Mouse (Mus musculus): ENCODE data around the gene Grin2d. TPM values are rescaled to one million over a fixed set of nuclear protein-coding genes. Genes with fewer than 3 reads are reported as not detected.
A peak's percentile ranks its signal among the peaks of the same experiment; 100 is the strongest.

The Grin2d gene
- polyA plus RNA-seq, 1 experiment from 2014 or later, result 0.11 TPM

GRCm38 (mm10) chr7:45783511-45784091, 94.6 kb downstream of the Grin2d start, which contains the start of gene Lmtk3:
Lmtk3 (plus strand) TSS chr7:45783738.
- H3K9me3 ChIP-seq (replicated peaks; ENCODE audit: control insufficient read depth, low read length), result no peaks in the 10 kb centered on the region
- no peaks in the 10 kb centered on the region for H3K36me3 ChIP-seq (ENCODE audit: control insufficient read depth, insufficient read depth, low read length)
- H3K4me2 ChIP-seq, result peak within 1 kb of the TSS; percentile 67
- WGBS (ENCODE audit: insufficient replicate concordance), result under 1% methylated on average over 38 of the region's 38 CpGs
- no peak within 1 kb of the TSS for H3K27ac ChIP-seq (ENCODE audit: low read depth, low read length)
- no peak; the same call in 1 of the 2 replicates for ATAC-seq (replicated peaks; ENCODE audit: insufficient number of reproducible peaks, low FRiP score, low TSS enrichment)
- H3K27me3 ChIP-seq (ENCODE audit: control insufficient read depth, insufficient read depth, low read length), result peaks cover 67% of the 10 kb centered on the region
- peak within 1 kb of the TSS; percentile 45 for H3K4me3 ChIP-seq (ENCODE audit: low read depth, low read length)
- H3K9ac ChIP-seq (ENCODE audit: low read depth, low read length), result peak within 1 kb of the TSS; percentile 72
- peaks cover 9% of the 10 kb centered on the region; the same call in 1 of the 2 replicates for H3K4me1 ChIP-seq (ENCODE audit: control insufficient read depth, insufficient read depth, low read length)

DNA sequence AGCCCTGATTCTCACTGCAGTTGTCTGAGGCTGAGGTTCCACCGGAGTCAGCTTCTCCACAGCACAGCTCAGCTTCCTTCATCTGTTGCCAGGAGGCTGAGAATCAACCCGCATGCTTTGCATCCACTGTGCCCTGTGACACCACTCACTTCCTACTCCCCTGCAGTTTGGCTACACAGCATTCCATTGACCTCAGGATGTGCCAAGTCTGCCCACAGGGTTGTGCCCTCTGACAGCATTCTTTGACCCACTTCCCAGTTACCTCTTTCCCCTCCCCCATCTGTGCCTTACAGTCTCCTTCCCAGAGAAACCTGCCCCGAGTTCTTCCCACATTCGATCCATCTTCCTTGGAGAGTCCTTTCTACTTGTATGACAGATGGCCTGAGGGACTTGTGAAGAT, 95.9 kb downstream of the Grin2d start:
- Histone ChIP-seq H3K4me3 (ENCODE audit: low read depth, low read length) (no peak overlapping the region), H3K4me1 (ENCODE audit: control insufficient read depth, insufficient read depth, low read length) (peaks cover 9% of the 10 kb centered on the region; the same call in 1 of the 2 replicates), H3K9ac (ENCODE audit: low read depth, low read length) (no peak overlapping the region), H3K36me3 (ENCODE audit: control insufficient read depth, insufficient read depth, low read length) (no peaks in the 10 kb centered on the region), H3K27ac (ENCODE audit: low read depth, low read length) (no peak overlapping the region), H3K4me2 (no peak overlapping the region), H3K27me3 (ENCODE audit: control insufficient read depth, insufficient read depth, low read length) (peaks cover 62% of the 10 kb centered on the region), H3K9me3 (replicated peaks; ENCODE audit: control insufficient read depth, low read length) (no peaks in the 10 kb centered on the region)
- WGBS (ENCODE audit: insufficient replicate concordance), result 54% methylated on average over 4 of the region's 4 CpGs
- ATAC-seq (replicated peaks; ENCODE audit: insufficient number of reproducible peaks, low FRiP score, low TSS enrichment), result no peak

Other genes starting within 250 kb of the Grin2d start
- gene Mamstr, start 238.4 kb downstream of the Grin2d start, polyA plus RNA-seq (2014; fragmentation: Nextera tagmentation; extraction: Ambion mirVana), result 3.4 and 4.0 TPM in 2 replicates
- 0.56 and 1.0 TPM in 2 replicates for gene Fut2, start 212.0 kb downstream of the Grin2d start, polyA plus RNA-seq (2014; fragmentation: Nextera tagmentation; extraction: Ambion mirVana)
- not detected in 2 replicates for gene Ntn5, start 194.4 kb downstream of the Grin2d start, polyA plus RNA-seq (2014; fragmentation: Nextera tagmentation; extraction: Ambion mirVana)
- gene Sec1, start 184.0 kb downstream of the Grin2d start, polyA plus RNA-seq (2014; fragmentation: Nextera tagmentation; extraction: Ambion mirVana), result 0.24 and 0.99 TPM in 2 replicates
- gene Car11, start 178.5 kb downstream of the Grin2d start, polyA plus RNA-seq (2014; fragmentation: Nextera tagmentation; extraction: Ambion mirVana), result 3.3 and 5.5 TPM in 2 replicates
- 3.3 and 3.5 TPM in 2 replicates for gene Dbp, start 173.3 kb downstream of the Grin2d start, polyA plus RNA-seq (2014; fragmentation: Nextera tagmentation; extraction: Ambion mirVana)
- 764 and 836 TPM in 2 replicates for gene Rpl18, start 162.9 kb downstream of the Grin2d start, polyA plus RNA-seq (2014; fragmentation: Nextera tagmentation; extraction: Ambion mirVana)
- 13.2 and 17.3 TPM in 2 replicates for gene Sphk2, start 160.4 kb downstream of the Grin2d start, polyA plus RNA-seq (2014; fragmentation: Nextera tagmentation; extraction: Ambion mirVana)
- gene Fam83e, start 157.2 kb downstream of the Grin2d start, polyA plus RNA-seq (2014; fragmentation: Nextera tagmentation; extraction: Ambion mirVana), result 0.58 and 0.67 TPM in 2 replicates
- not detected in 2 replicates for gene Spaca4, start 152.6 kb downstream of the Grin2d start, polyA plus RNA-seq (2014; fragmentation: Nextera tagmentation; extraction: Ambion mirVana)
- gene Lmtk3, start 94.6 kb downstream of the Grin2d start, polyA plus RNA-seq (2014; fragmentation: Nextera tagmentation; extraction: Ambion mirVana), result 0.41 and 1.1 TPM in 2 replicates
- 0.27 and 0.33 TPM in 2 replicates for gene Sult2b1, start 93.7 kb downstream of the Grin2d start, polyA plus RNA-seq (2014; fragmentation: Nextera tagmentation; extraction: Ambion mirVana)
- gene Cyth2, start 63.8 kb downstream of the Grin2d start, polyA plus RNA-seq (2014; fragmentation: Nextera tagmentation; extraction: Ambion mirVana), result 89.7 and 104 TPM in 2 replicates
- 0.39 and 1.0 TPM in 2 replicates for gene Kcnj14, start 53.6 kb downstream of the Grin2d start, polyA plus RNA-seq (2014; fragmentation: Nextera tagmentation; extraction: Ambion mirVana)
- 48.7 and 49.8 TPM in 2 replicates for gene Grwd1, start 47.4 kb downstream of the Grin2d start, polyA plus RNA-seq (2014; fragmentation: Nextera tagmentation; extraction: Ambion mirVana)
- 76.0 and 115 TPM in 2 replicates for gene Kdelr1, start 5.6 kb downstream of the Grin2d start, polyA plus RNA-seq (2014; fragmentation: Nextera tagmentation; extraction: Ambion mirVana)
- gene Syngr4, start 18.3 kb upstream of the Grin2d start, polyA plus RNA-seq (2014; fragmentation: Nextera tagmentation; extraction: Ambion mirVana), result 0.54 and 1.3 TPM in 2 replicates
- gene Tmem143, start 18.6 kb upstream of the Grin2d start, polyA plus RNA-seq (2014; fragmentation: Nextera tagmentation; extraction: Ambion mirVana), result 5.5 and 5.8 TPM in 2 replicates
- gene Emp3, start 43.0 kb upstream of the Grin2d start, polyA plus RNA-seq (2014; fragmentation: Nextera tagmentation; extraction: Ambion mirVana), result 62.4 and 65.3 TPM in 2 replicates
- gene Ccdc114, start 45.7 kb upstream of the Grin2d start, polyA plus RNA-seq (2014; fragmentation: Nextera tagmentation; extraction: Ambion mirVana), result 2.0 and 3.4 TPM in 2 replicates
- 0.04 TPM in 2 replicates for gene Abcc6, start 151.9 kb upstream of the Grin2d start, polyA plus RNA-seq (2014; fragmentation: Nextera tagmentation; extraction: Ambion mirVana)
- 19.2 and 20.8 TPM in 2 replicates for gene Nomo1, start 155.3 kb upstream of the Grin2d start, polyA plus RNA-seq (2014; fragmentation: Nextera tagmentation; extraction: Ambion mirVana)
- 5.3 and 5.9 TPM in 2 replicates for gene Kcnj11, start 222.4 kb upstream of the Grin2d start, polyA plus RNA-seq (2014; fragmentation: Nextera tagmentation; extraction: Ambion mirVana)